ENCODE assay signal across 11 mouse cellular contexts in genomic region chr4:142221757-142222072, GRCm38 (mm10). TPM values are rescaled to one million over a fixed set of nuclear protein-coding genes. Genes with fewer than 3 reads are reported as not detected.
DNase-seq lines count a peak whose midpoint lies in the region; ATAC-seq and TF ChIP-seq lines count a peak whose summit lies in the region.
"Had no signal": no experiment of that assay in that cellular context is flagged by ENCODE, and none has a peak within 500 bp of the region (broad histone marks: within the 10 kb centered on the region; RNA-seq: fewer than 3 reads in every experiment).

No protein-coding gene starts in this region.

- no peak for TF ChIP-seq CTCF in stomach, postnatal 0 days (IDR thresholded peaks at IDR 0.05; ENCODE audit: low read depth)

- no peaks in the 10 kb centered on the region for H3K27me3 ChIP-seq in heart, embryonic 10.5 days (ENCODE audit: insufficient read depth, poor library complexity, severe bottlenecking)
- no peaks in the 10 kb centered on the region for H3K27me3 ChIP-seq in kidney, embryonic 14.5 days (ENCODE audit: control insufficient read depth, insufficient read depth, low read length)
- no peaks in the 10 kb centered on the region for H3K27me3 ChIP-seq in midbrain, embryonic 16.5 days (ENCODE audit: control insufficient read depth, insufficient read depth, low read depth, low read length)
- no peaks in the 10 kb centered on the region for H3K27me3 ChIP-seq in midbrain, embryonic 11.5 days (ENCODE audit: control insufficient read depth, insufficient read depth, low read length)
- H3K27me3 ChIP-seq in stomach, postnatal 0 days (ENCODE audit: control insufficient read depth, insufficient read depth, low read length), result no peaks in the 10 kb centered on the region

- 32% methylated on average over 5 of the region's 5 CpGs for WGBS in heart, embryonic 10.5 days
- 20% methylated on average over 5 of the region's 5 CpGs for WGBS in kidney, embryonic 14.5 days
- 65% methylated on average over 5 of the region's 5 CpGs for WGBS in midbrain, embryonic 16.5 days
- 68% methylated on average over 5 of the region's 5 CpGs for WGBS in midbrain, embryonic 11.5 days
- 42% methylated on average over 5 of the region's 5 CpGs for WGBS in stomach, postnatal 0 days

- H3K27ac ChIP-seq in heart, embryonic 10.5 days, result peak overlapping the region; percentile 72
- peak overlapping the region; percentile 89 for H3K27ac ChIP-seq in kidney, embryonic 14.5 days (ENCODE audit: low read depth, low read length)
- H3K27ac ChIP-seq in midbrain, embryonic 16.5 days (ENCODE audit: low read length), result 0 out of 2 replicates have a peak overlapping the region, but pooled peaks have one; percentile 15
- H3K27ac ChIP-seq in midbrain, embryonic 11.5 days (ENCODE audit: low read depth, low read length), result no peak overlapping the region
- H3K27ac ChIP-seq in stomach, postnatal 0 days (replicated peaks), result peak overlapping the region; percentile 61
- H3K27ac ChIP-seq: liver, embryonic 14.5 days had no signal

- no peak for TF ChIP-seq EP300 in stomach, postnatal 0 days (optimal IDR thresholded peaks at IDR 0.05)

- no peak overlapping the region for H3K4me3 ChIP-seq in heart, embryonic 10.5 days
- H3K4me3 ChIP-seq in kidney, embryonic 14.5 days (ENCODE audit: low read length), result no peak overlapping the region
- H3K4me3 ChIP-seq in midbrain, embryonic 16.5 days (ENCODE audit: low read depth, low read length), result no peak overlapping the region
- H3K4me3 ChIP-seq in midbrain, embryonic 11.5 days (ENCODE audit: low read depth, low read length), result no peak overlapping the region
- H3K4me3 ChIP-seq in stomach, postnatal 0 days (ENCODE audit: low read depth, low read length), result no peak overlapping the region

- peaks cover 83% of the 10 kb centered on the region for H3K4me1 ChIP-seq in heart, embryonic 10.5 days
- peaks cover 77% of the 10 kb centered on the region for H3K4me1 ChIP-seq in kidney, embryonic 14.5 days (ENCODE audit: control insufficient read depth, insufficient read depth, low read length)
- peaks cover 6% of the 10 kb centered on the region; the same call in 1 of the 2 replicates for H3K4me1 ChIP-seq in midbrain, embryonic 16.5 days (ENCODE audit: control insufficient read depth, insufficient read depth, low read length)
- no peaks in the 10 kb centered on the region; the same call in 1 of the 2 replicates for H3K4me1 ChIP-seq in midbrain, embryonic 11.5 days (ENCODE audit: control insufficient read depth, insufficient read depth, low read length)
- H3K4me1 ChIP-seq in stomach, postnatal 0 days (replicated peaks; ENCODE audit: control insufficient read depth, insufficient read depth), result peaks cover 26% of the 10 kb centered on the region

- ATAC-seq in kidney, embryonic 14.5 days (ENCODE audit: low FRiP score, low TSS enrichment), result no peak
- ATAC-seq in midbrain, embryonic 16.5 days, result no peak
- ATAC-seq in midbrain, embryonic 11.5 days (ENCODE audit: low FRiP score), result no peak
- no peak for ATAC-seq in stomach, postnatal 0 days (ENCODE audit: low FRiP score, low TSS enrichment)

- 0 out of 2 replicates have a peak overlapping the region, but pooled peaks have one; percentile 10 for H3K4me2 ChIP-seq in kidney, embryonic 14.5 days (replicated peaks; ENCODE audit: low read depth, low read length)
- H3K4me2 ChIP-seq in midbrain, embryonic 16.5 days (ENCODE audit: low read length), result no peak overlapping the region
- no peak overlapping the region for H3K4me2 ChIP-seq in midbrain, embryonic 11.5 days
- no peak overlapping the region for H3K4me2 ChIP-seq in stomach, postnatal 0 days (replicated peaks; ENCODE audit: low read depth)

- H3K36me3 ChIP-seq in heart, embryonic 10.5 days, result no peaks in the 10 kb centered on the region
- no peaks in the 10 kb centered on the region for H3K36me3 ChIP-seq in kidney, embryonic 14.5 days (ENCODE audit: control insufficient read depth, insufficient read depth, low read length)
- no peaks in the 10 kb centered on the region for H3K36me3 ChIP-seq in midbrain, embryonic 16.5 days (ENCODE audit: control insufficient read depth, insufficient read depth, low read length)
- H3K36me3 ChIP-seq in midbrain, embryonic 11.5 days (ENCODE audit: control insufficient read depth, insufficient read depth, low read length), result no peaks in the 10 kb centered on the region
- no peaks in the 10 kb centered on the region for H3K36me3 ChIP-seq in stomach, postnatal 0 days (ENCODE audit: control insufficient read depth, insufficient read depth, low read length)
- H3K36me3 ChIP-seq: G1E had no signal

- H3K9me3 ChIP-seq in heart, embryonic 10.5 days, result no peaks in the 10 kb centered on the region
- no peaks in the 10 kb centered on the region for H3K9me3 ChIP-seq in kidney, embryonic 14.5 days (ENCODE audit: control insufficient read depth, low read length)
- no peaks in the 10 kb centered on the region for H3K9me3 ChIP-seq in midbrain, embryonic 16.5 days (replicated peaks; ENCODE audit: control insufficient read depth, low read length, poor library complexity, severe bottlenecking)
- no peaks in the 10 kb centered on the region for H3K9me3 ChIP-seq in midbrain, embryonic 11.5 days (ENCODE audit: control insufficient read depth, low read length)
- H3K9me3 ChIP-seq in stomach, postnatal 0 days (ENCODE audit: control insufficient read depth, low read length), result no peaks in the 10 kb centered on the region

- no peak overlapping the region for H3K9ac ChIP-seq in kidney, embryonic 14.5 days (ENCODE audit: low read depth, low read length)
- H3K9ac ChIP-seq in midbrain, embryonic 16.5 days (ENCODE audit: low read depth, low read length), result no peak overlapping the region
- H3K9ac ChIP-seq in midbrain, embryonic 11.5 days (ENCODE audit: low read length), result no peak overlapping the region
- H3K9ac ChIP-seq in stomach, postnatal 0 days (ENCODE audit: low read length), result no peak overlapping the region
- H3K9ac ChIP-seq: liver, embryonic 14.5 days had no signal

- no peak for DNase-seq in heart, embryonic 10.5 days (ENCODE audit: low spot score)
- no peak for DNase-seq in heart, postnatal 4 days
- no peak for DNase-seq in kidney, adult 8-10 months
- no peak for DNase-seq in midbrain, embryonic 11.5 days (ENCODE audit: low spot score, missing footprints)
- no peak for DNase-seq in stomach, postnatal 0 days (ENCODE audit: low spot score)
- no peak for DNase-seq in urinary bladder, postnatal 36 days (ENCODE audit: low spot score in 2 of 2)
- DNase-seq: right cerebral cortex, postnatal 4 days had no signal

RNA-seq across cellular contexts. Expression of gene Kazn, which starts 17.5 kb away (rescaled TPM):
- polyA plus RNA-seq in heart, embryonic 10.5 days (2016; fragmentation: Nextera tagmentation; extraction: Ambion mirVana), result 11.2 and 12.2 TPM in 2 replicates
- 1 to 10 TPM; 7.5 to 7.7 TPM for total RNA-seq in heart, postnatal 4 days (2021)
- 11.3 and 12.9 TPM in 2 replicates for polyA plus RNA-seq in kidney, embryonic 14.5 days (2014; fragmentation: Nextera tagmentation; extraction: Ambion mirVana)
- 29.3 and 32.1 TPM in 2 replicates for polyA plus RNA-seq in midbrain, embryonic 16.5 days (2015; fragmentation: Nextera tagmentation; extraction: Ambion mirVana)
- polyA plus RNA-seq in midbrain, embryonic 11.5 days (2014; fragmentation: Nextera tagmentation; extraction: Ambion mirVana), result 9.2 and 12.1 TPM in 2 replicates
- 11.4 and 13.6 TPM in 2 replicates for polyA plus RNA-seq in stomach, postnatal 0 days (2015; fragmentation: Nextera tagmentation; extraction: Ambion mirVana)
- polyA plus RNA-seq: G1E had no signal
